Mouse (Mus musculus) kidney, postnatal 0 days (tissue): ENCODE results near the gene Fam19a1. TPM values are rescaled to one million over a fixed set of nuclear protein-coding genes. Genes with fewer than 3 reads are reported as not detected.

Experiments used
- ATAC-seq: fragments of 200-750 bp; cut with Nextera tagmentation; replicated peaks from 2 replicates; pipeline ENCODE4 v1.8.0; 2017; ENCODE audit warnings: low read depth, moderate number of reproducible peaks, moderate TSS enrichment, moderate library complexity; ENCODE audit not compliant: low FRiP score
- DNase-seq: peaks from one replicate; pipeline ENCODE4 v3.0.0-alpha.2; 2016; ENCODE audit warnings: low spot score
- H3K27ac ChIP-seq: fragments of 300-500 bp; sonication (generic); 2 replicates; pipeline ENCODE4 v1.5.1; 2014; ENCODE audit warnings: mild to moderate bottlenecking
- H3K27me3 ChIP-seq: fragments of 300-500 bp; sonication (generic); 2 replicates; pipeline ENCODE4 v1.6.1; 2014; ENCODE audit warnings: low read length, mixed read lengths; ENCODE audit not compliant: insufficient read depth
- H3K36me3 ChIP-seq: fragments of 300-500 bp; sonication (generic); 2 replicates; pipeline ENCODE4 v1.6.1; 2014; ENCODE audit warnings: low read length, mixed read lengths; ENCODE audit not compliant: insufficient read depth
- H3K4me1 ChIP-seq: fragments of 300-500 bp; sonication (generic); replicated peaks from 2 replicates; pipeline ENCODE4 v1.6.1; 2014; ENCODE audit warnings: antibody characterized with exemption, low read length, mixed read lengths; ENCODE audit not compliant: insufficient read depth
- H3K4me2 ChIP-seq: fragments of 300-500 bp; sonication (generic); 2 replicates; pipeline ENCODE4 v1.6.1; 2014; ENCODE audit warnings: mild to moderate bottlenecking, low read length, moderate library complexity, mixed read lengths
- H3K4me3 ChIP-seq: fragments of 300-500 bp; sonication (generic); replicated peaks from 2 replicates; pipeline ENCODE4 v1.5.1; 2014; ENCODE audit warnings: low read depth, low read length
- H3K9ac ChIP-seq: fragments of 300-500 bp; sonication (generic); 2 replicates; pipeline ENCODE4 v1.6.1; 2014; ENCODE audit warnings: low read depth, low read length
- H3K9me3 ChIP-seq: fragments of 300-500 bp; sonication (generic); replicated peaks from 2 replicates; pipeline ENCODE4 v1.6.1; 2016; ENCODE audit warnings: low read length, inconsistent platforms, mixed read lengths
- CTCF ChIP-seq: IDR thresholded peaks from 2 replicates; pipeline ENCODE4 v1.5.1; 2016; ENCODE audit warnings: antibody characterized with exemption, low read depth, mild to moderate bottlenecking, moderate library complexity
- WGBS: fragments of 180-500 bp; shearing (Covaris S2); extraction: QIAGEN DNeasy Blood & Tissue Kit; methylation state at CpG from one replicate; pipeline ENCODE4 v1.1.7; 2014; 5-methylcytosine and 5-hydroxymethylcytosine counted together
- polyA plus RNA-seq: library from polyadenylated mRNA; unstranded; fragments of >200 nt; fragmentation: Nextera tagmentation; extraction: Ambion mirVana; gene quantifications from 2 replicates; pipeline ENCODE4 v1.2.1, GENCODE M21; 2015

The Fam19a1 gene
- polyA plus RNA-seq, 1 experiment from 2014 or later: 3.8 TPM

DNA sequence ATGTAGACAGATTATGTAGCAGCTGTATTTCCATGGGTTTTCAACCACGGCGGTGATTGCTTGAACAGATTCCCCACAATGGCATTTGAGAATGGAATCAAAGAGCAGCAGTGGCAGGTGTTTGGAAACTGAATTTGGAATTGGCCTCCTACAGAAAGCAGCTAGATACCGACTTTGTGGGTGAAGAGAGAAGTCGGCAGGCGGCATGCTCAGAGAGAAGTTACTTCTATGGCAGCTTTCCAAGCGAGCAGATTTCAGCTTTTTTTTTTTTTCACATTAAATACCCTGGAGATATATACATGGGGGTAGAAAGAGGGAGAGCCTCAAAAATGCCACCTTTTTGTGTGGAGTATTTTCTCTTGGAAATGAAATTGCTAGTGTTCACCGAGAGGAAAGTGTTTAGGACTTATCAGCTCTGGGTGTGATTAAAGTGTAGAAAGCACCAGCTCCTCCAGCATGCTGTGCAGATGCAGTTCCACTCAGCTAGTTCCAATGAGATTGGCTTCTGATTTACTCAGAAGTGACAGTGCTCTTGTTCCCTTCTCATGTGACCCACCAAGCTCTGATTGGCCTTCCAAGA is 236.6 kb downstream of the Fam19a1 start:
- no peak for TF ChIP-seq CTCF
- Histone ChIP-seq H3K4me2 (no peak overlapping the region), H3K9me3 (no peaks in the 10 kb centered on the region), H3K36me3 (no peaks in the 10 kb centered on the region), H3K9ac (no peak overlapping the region), H3K4me3 (no peak overlapping the region), H3K27ac (no peak overlapping the region), H3K4me1 (no peaks in the 10 kb centered on the region), H3K27me3 (no peaks in the 10 kb centered on the region)
- WGBS: 78% methylated on average over 7 of the region's 7 CpGs
- ATAC-seq (no peak), DNase-seq (no peak)

DNA sequence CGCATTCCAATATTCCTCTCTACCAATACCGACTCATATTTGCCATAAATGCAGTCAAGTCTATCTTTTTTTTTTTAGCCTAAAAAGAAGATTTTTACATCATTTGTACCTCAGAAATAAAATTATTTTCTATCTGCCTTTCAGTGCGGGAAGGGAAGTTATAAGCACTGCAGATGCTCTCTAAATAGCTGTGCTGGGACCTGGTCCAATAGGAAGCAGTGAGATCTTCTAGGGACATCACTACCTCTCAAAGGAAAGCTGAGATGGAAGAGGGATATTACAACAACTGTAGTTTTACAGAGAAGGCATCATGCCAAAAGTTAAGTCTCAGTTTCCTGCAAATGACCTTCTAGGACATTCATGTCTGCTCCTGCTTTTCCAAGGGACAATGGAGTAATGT is 256.6 kb downstream of the Fam19a1 start:
- H3K36me3 ChIP-seq: no peaks in the 10 kb centered on the region
- no peak for DNase-seq
- no peaks in the 10 kb centered on the region for H3K27me3 ChIP-seq
- no peak overlapping the region for H3K4me3 ChIP-seq
- no peak for ATAC-seq
- H3K9ac ChIP-seq: no peak overlapping the region
- no peaks in the 10 kb centered on the region for H3K4me1 ChIP-seq
- 90% methylated on average over 3 of the region's 3 CpGs for WGBS
- no peak for TF ChIP-seq CTCF
- H3K9me3 ChIP-seq: no peaks in the 10 kb centered on the region
- no peak overlapping the region for H3K4me2 ChIP-seq
- H3K27ac ChIP-seq: no peak overlapping the region

DNA sequence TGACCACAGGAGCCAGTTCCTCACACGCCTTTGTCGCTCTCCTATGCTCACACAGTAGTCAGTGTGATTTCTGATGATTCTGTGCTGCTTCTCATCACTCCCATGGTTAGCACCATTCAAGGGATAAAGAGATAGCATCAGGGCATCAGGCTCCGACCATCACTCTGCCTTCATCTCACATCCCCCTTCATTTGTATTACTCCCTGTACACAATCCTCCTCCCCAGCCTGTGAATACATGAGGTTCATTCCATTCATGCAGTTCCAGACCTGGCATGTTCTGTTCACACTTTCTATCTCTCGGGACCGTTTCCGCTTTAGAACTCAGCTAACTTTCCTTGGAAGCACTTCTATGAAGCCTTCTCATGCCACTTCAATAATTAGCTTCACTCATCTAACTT is 259.9 kb downstream of the Fam19a1 start:
- Histone ChIP-seq H3K27ac (no peak overlapping the region), H3K9ac (no peak overlapping the region), H3K4me1 (no peaks in the 10 kb centered on the region), H3K27me3 (no peaks in the 10 kb centered on the region), H3K9me3 (no peaks in the 10 kb centered on the region), H3K4me2 (no peak overlapping the region), H3K4me3 (no peak overlapping the region), H3K36me3 (no peaks in the 10 kb centered on the region)
- WGBS: 94% methylated on average over 6 of the region's 6 CpGs
- no peak for ATAC-seq
- no peak for TF ChIP-seq CTCF
- DNase-seq: no peak

DNA sequence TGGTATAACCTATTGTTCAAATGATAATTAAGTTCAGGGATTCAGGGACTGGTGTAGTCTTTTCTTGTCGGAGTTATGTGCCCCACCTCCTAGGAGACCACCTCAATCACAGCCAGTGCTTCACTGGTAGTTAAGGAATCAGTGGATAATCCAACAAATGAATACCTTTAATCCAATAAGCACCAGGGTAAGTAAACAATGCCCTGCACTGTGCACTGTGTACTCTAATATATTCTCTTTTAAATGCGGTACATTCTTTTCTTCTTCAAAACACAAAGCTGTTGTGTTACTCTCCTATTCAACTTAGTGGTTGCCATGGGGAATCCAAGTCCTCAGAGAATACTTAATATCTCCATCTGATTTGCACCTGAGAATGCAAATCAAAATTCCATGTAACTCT is 260.3 kb downstream of the Fam19a1 start:
- H3K9ac ChIP-seq: no peak overlapping the region
- H3K4me1 ChIP-seq: no peaks in the 10 kb centered on the region
- H3K4me3 ChIP-seq: no peak overlapping the region
- H3K4me2 ChIP-seq: no peak overlapping the region
- H3K36me3 ChIP-seq: no peaks in the 10 kb centered on the region
- H3K27me3 ChIP-seq: no peaks in the 10 kb centered on the region
- TF ChIP-seq CTCF: no peak
- no peak overlapping the region for H3K27ac ChIP-seq
- no peak for ATAC-seq
- WGBS: 84% methylated on average over 2 of the region's 2 CpGs
- no peaks in the 10 kb centered on the region for H3K9me3 ChIP-seq
- DNase-seq: no peak

DNA sequence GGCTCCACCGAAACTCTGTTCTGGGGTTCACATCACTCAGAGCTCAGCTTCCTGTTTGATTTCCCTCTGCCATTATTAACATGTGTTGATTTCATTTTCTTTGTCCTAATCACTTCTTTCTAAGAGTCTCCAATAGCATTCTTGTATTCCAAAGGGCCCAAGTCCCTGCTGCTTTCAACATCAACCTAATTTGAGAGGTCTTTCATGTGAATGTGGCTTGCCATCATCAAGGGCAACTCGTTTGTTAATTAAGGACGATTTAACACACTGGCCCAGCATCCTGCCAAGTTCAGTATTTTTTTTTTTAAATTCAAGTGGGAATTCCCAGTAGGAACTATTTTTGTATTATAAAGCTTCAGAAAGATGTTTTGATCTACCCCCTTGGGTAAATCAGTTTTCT is 263.8 kb downstream of the Fam19a1 start:
- WGBS: 69% methylated on average over 3 of the region's 3 CpGs
- H3K27ac ChIP-seq: no peak overlapping the region
- H3K9ac ChIP-seq: no peak overlapping the region
- DNase-seq (no peak), ATAC-seq (no peak)
- no peaks in the 10 kb centered on the region for H3K36me3 ChIP-seq
- no peaks in the 10 kb centered on the region for H3K27me3 ChIP-seq
- no peak for TF ChIP-seq CTCF
- H3K4me2 ChIP-seq: no peak overlapping the region
- no peaks in the 10 kb centered on the region for H3K9me3 ChIP-seq
- H3K4me3 ChIP-seq: no peak overlapping the region
- H3K4me1 ChIP-seq: no peaks in the 10 kb centered on the region

DNA sequence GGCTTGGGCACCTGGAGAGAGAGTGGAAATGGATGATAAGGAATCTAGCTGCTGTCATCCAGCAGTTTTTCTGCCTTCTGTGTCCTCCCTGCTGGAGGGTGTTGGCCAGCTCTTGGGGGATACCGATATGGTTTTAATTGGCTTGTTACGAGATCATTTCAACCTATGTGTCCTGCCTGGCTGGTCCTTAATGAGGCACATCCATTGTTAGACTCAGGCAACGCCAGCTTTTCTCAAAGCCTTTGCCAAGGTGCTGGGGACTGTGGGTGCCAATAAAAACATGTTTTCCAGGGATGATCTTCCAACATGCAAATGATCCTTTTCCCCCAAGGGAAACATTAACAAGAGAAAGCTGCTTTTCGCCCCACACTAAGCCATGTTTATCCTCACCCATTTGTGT is 266.3 kb downstream of the Fam19a1 start:
- Histone ChIP-seq H3K4me1 (no peaks in the 10 kb centered on the region), H3K27me3 (no peaks in the 10 kb centered on the region), H3K4me2 (no peak overlapping the region), H3K9me3 (no peaks in the 10 kb centered on the region), H3K27ac (no peak overlapping the region), H3K36me3 (no peaks in the 10 kb centered on the region), H3K9ac (no peak overlapping the region), H3K4me3 (no peak overlapping the region)
- DNase-seq (no peak), ATAC-seq (no peak)
- 41% methylated on average over 4 of the region's 4 CpGs for WGBS
- no peak for TF ChIP-seq CTCF

DNA sequence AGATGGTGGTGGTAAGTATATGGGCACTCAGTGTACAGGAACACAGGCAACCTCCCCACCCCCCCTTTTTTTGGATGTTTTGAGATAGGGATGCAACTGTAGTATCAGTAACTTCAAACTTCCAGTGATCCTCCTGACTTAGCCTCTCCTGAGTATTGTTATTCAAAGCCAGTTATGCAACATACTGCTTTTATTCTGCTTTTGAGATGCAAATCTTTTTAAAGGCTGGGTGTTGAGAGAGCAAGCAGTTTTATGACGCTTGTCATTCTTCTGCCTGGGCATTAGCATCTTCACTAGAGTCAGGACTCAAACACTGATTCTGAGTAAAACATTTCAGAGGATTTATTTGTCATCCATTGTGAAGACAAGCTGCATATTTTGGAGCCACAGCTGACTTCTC is 271.5 kb downstream of the Fam19a1 start:
- Histone ChIP-seq H3K9ac (no peak overlapping the region), H3K4me2 (no peak overlapping the region), H3K36me3 (no peaks in the 10 kb centered on the region)

More for the DNA sequence above, 271.5 kb downstream of the Fam19a1 start:
- H3K27me3 ChIP-seq: no peaks in the 10 kb centered on the region
- H3K27ac ChIP-seq: no peak overlapping the region
- 63% methylated on average over 1 of the region's 1 CpGs for WGBS
- TF ChIP-seq CTCF: no peak
- DNase-seq (no peak), ATAC-seq (no peak)
- H3K4me1 ChIP-seq: no peaks in the 10 kb centered on the region
- H3K4me3 ChIP-seq: no peak overlapping the region
- no peaks in the 10 kb centered on the region for H3K9me3 ChIP-seq
